Mouse (Mus musculus) E14TG2a.4 (cell line): ENCODE measurements around the gene Fance.

ENCODE experiments used
- CTCF ChIP-seq: conservative IDR thresholded peaks from 2 replicates; pipeline ENCODE4 v1.5.1; 2014; ENCODE audit warnings: low read length
- NANOG ChIP-seq: IDR thresholded peaks from 2 replicates; pipeline ENCODE4 v1.6.1; 2014; ENCODE audit warnings: borderline replicate concordance, low read length, mixed read lengths

GRCm38 (mm10) chr17:28312232-28313211 lies 797 bp upstream of the Fance start:
- TF ChIP-seq CTCF (0 out of 2 replicates have a peak, but pooled peaks have one; percentile 8), NANOG (no peak)
